Mouse (Mus musculus): ENCODE results near the gene Dna2.
"Not testable (repeated sequence)": the region's sequence is repeated elsewhere in the genome, so short reads cannot be mapped to it uniquely, and the experiment has no call there.

Gene Dna2

DNA sequence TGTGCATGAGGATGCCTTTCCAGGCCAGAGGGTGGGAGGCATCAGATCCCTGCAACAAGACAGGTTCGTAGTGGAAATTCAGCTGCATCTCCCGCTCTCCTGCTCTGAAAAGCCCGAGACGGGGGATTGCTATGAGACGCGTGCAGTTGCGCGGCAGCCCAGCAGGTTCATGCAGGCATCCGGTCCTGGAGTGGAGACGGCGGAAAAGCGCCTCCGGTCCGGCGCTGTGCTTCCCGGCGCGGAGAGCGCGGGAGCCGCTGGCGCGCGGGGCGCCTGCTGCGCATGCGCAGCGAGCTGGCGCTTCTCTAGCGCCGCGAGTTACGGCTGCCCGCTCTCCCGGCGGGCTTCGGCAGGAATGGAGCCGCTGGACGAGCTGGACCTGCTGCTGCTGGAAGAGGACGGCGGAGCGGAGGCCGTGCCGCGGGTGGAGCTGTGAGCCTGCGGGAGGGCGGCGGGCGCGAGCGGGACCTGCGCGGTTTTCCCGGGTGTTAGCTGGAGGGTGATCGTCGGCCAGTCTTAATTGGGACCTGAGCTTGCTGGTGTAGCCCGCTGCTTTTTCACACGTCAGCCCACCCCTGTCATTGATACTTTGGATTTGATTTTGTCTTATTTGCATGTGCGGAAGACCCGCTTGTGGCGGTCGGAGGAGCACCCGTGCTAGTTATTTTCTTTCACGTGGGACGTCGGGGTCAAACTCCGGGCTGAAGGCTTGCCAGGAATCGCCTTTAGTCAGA lies at the start of gene Dna2:
Gene Dna2, plus strand, starts transcription at position 289 of the 734 bp plus-strand sequence.
- DNase-seq, result peak; percentile 71

DNA sequence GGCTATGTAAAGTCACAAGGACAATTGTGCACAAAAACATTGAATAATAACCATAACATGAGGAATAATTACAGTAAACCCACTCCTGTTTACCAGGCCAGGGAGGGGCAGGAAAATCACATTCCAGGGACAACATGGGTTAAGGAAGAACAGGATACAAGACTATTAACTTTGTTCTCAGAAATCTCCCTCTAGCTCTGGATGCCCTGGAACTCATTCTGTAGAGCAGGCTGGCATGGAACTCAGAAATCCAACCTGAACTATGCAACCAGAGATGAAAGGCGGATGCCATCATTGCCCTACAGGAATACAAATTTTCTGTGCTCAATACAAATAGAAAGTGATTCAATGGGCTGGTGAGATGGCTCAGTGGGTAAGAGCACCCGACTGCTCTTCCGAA lies 49.4 kb upstream of the Dna2 start:
- no peak for DNase-seq

DNA sequence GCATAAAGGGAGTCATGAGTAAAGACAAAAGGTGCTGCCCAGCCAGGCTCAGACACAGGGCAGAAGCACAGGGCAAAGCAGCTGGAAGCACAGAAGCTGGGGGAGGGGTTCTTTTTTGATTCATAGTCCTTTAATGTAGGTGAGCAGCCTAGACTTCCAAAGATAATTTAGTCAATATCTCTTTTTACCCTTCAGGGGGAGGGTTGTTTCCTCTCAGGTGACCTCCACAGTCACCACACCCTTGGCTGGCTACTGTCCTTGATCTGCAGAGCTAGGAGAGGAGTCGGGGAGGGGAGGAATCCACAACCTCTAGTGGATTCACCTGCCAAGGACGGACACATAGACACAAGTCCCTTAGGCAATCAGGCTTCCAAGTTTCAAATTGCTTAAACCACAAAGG lies 48.8 kb upstream of the Dna2 start:
- DNase-seq, result no peak

DNA sequence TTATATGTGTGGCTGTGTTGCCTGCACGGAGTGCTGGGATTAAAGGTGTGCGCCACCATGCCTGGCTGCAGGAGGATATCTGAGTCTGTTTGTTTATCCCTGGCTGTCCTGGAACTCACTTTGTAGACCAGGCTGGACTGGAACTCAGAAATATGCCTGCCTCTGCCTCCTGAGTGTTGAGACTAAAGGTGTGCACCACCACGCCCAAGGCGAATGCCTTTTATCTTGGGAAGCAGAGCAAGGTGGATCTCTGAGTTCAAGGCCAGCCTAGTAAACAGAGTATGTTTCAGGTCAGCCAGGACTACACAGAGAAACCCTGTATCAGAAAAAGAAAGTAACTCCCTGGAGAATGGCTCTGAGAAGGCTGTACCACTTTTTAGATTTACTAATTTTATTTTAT lies 46.7 kb upstream of the Dna2 start:
- no peak for DNase-seq

GRCm38 (mm10) chr10:62901826-62902225 lies 45.0 kb upstream of the Dna2 start:
- DNase-seq, result no peak

DNA sequence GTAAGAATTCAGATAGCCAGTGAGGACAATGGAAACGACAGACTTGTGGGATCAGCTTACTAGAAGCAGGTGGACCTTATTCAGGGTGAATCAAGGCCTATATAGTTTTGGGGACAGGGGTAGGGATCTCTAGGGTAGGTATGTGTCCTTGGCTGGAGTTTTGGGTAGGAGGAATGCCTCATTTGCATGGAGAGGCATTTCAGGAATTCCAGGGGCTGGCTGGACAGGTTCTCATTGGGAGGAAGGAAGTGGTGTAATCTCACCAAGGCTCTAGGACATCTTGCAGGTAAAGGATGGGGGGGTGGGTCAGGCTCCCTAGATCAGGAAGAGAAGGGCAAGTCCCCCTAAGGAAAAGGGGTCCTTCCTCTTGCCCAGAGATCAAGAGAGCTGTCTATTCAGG lies 44.0 kb upstream of the Dna2 start:
- DNase-seq, result no peak

GRCm38 (mm10) chr10:62906336-62906735 lies 40.5 kb upstream of the Dna2 start:
- no peak for DNase-seq

GRCm38 (mm10) chr10:62908896-62909295 lies 37.9 kb upstream of the Dna2 start, which contains the start of gene Tet1:
Tet1 (minus strand) TSS chr10:62908996.
- DNase-seq, result not testable (repeated sequence)

GRCm38 (mm10) chr10:62911120-62911519 lies 35.7 kb upstream of the Dna2 start:
- DNase-seq, result no peak

DNA sequence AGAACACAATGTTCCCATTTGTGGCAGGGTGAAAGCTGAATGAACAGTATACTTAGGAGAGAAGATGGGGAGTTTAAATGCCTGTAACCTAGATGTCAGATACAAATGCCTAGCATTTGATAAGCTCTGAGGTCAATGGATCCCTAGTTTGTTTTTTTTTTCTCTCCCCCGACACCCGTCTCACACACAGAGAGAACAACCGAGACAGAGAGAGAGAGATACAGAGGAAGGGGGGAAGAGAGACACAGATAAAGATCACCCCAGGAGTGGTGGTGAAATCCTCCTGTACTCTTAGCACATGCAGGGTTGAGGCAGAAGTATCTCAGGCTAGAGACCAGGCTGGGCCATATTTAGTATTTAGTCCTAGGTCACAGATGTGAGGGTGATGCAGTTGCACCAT lies 27.8 kb upstream of the Dna2 start:
- DNase-seq, result no peak

GRCm38 (mm10) chr10:62919925-62920765 lies 26.7 kb upstream of the Dna2 start, which contains the start of gene Slc25a16:
Slc25a16 (plus strand) TSS chr10:62920633.
- peak; percentile 92 for DNase-seq

DNA sequence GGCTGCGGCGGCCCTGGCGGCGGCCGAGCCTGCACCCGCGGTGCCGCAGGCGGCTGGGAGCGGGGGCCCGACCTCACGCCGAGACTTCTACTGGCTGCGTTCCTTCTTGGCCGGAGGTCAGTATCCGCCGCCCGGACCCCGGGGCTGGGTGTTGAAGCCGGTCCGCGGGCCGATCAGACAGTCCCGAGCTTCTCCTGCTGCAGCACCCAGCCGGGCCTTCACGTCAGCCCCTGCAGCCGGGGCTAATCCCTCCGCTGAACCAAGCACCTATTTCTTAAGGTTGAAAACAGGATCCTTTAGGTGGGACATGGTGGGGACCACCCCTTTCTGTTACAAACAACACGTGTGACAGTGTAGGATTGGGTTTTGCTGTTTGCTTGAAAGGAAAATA lies 26.1 kb upstream of the Dna2 start:
- DNase-seq, result no peak

DNA sequence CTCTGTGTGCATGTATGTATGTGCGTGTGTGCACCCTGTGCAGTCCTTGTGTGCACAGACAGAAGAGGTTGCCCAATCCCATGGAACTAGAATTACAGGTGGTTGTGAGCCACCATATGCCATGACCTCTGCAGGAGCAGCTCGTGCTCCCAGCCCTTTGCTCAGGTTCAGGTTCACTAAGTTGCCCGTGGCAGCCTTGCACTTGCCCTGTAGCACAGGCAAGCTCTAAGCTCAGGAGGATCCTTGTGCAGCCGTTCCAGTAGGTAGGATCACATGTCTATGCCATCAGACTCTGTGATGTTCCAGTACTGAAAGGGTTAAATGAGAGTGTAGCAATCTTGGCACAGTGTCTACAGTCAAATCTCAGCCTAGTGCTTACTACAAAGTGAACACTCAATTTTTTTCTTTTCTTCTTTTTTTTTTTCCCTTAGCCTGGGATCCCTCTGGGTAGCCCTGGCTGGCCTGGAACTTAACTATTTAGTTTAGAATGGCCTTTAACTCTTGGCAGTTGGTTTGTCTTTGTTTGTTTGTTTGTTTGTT lies 22.7 kb upstream of the Dna2 start:
- DNase-seq, result no peak

- DNase-seq, result no peak
Observed at GRCm38 (mm10) chr10:62932381-62932780, 14.4 kb upstream of the Dna2 start.

DNA sequence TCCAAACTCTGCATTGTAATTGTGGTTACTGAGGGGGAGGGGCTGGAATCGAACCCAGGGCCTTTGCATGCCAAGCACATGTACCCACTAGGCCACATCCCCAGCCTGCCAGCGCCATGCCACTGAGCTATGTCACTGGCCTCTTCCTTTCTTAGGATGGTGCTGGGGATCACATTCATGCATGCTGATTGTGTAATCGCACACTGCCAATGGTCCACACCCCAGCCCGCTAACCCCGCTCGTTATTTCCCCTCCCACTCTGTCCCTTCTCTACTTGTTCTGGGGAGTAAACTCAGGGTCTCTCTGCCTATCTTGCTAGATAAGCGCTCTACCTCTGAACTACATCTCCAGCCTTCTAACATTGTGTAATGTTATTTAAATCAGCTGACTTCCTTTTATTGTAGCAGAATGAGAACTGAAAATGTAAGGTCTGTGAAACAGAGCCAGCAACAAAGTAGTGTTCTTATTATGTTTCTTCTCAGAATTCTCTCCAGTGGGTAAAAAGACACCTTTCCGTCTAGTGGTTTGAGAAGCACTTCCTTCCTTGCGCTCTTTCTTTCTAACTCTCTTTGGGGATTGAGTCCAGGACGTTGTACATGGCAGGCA lies 1.7 kb upstream of the Dna2 start:
- DNase-seq, result no peak

GRCm38 (mm10) chr10:62948551-62948950 lies 1.7 kb downstream of the Dna2 start:
- peak; percentile 36 for DNase-seq

DNA sequence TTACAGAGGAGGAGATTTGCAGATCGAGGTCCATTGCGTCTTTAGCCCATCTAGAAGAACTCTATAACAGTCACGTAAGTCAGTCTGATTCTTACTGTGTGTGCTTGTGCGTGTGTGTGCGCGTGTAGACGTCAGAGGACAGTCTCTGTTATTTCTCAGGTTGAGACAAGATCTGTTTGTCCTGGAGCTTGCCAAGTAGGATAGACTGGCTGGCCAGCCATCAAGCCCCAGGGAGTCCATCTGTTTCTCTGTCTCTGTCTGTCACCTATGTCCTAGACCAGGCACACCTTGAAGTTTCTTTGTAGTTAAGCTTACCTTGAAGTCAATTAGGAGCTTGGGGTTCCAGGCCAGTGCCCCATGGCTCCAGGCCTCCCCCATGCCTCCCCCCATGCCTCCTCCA lies 17.1 kb downstream of the Dna2 start:
- DNase-seq, result no peak

DNA sequence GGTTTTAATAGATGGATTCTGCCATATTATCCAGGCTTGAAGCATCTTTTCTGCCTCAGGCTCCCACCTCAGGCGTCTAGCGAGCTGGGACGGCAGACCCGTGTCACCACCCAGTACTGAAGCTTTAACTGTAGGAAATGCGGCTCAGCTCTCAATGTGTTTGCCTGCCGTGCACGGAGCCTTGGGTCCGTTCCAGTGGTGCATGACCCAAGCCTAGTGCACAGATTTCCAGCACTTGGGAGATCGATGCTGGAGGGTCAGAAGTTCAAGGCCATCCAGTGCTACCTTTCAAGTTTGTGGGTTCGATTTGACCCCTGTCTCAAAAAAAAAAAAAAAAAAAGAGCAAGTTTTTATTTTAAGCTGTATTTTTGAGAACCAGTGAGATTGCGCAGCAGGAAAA lies 19.0 kb downstream of the Dna2 start:
- DNase-seq, result no peak

GRCm38 (mm10) chr10:62966291-62966690 lies 19.5 kb downstream of the Dna2 start:
- DNase-seq, result no peak

DNA sequence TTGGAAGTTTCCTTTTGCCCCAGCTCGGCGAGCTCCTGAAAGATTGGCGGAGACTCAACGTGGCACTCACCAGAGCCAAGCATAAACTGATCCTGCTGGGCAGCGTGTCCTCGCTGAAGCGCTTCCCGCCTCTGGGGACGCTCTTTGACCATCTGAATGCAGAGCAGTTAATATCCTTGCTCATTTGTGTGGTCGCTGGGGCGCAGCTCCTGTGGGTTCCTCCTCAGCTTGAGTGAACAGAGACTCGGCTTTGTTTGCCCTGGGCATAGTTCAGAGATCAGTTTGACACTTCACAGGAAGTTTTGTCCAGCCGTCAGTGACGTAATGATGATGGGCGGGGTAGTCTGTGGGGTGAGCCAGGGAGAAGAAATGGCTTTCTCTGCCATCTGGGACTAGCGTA lies 25.0 kb downstream of the Dna2 start:
- DNase-seq, result peak; percentile 36

GRCm38 (mm10) chr10:62979667-62980038 lies 32.8 kb downstream of the Dna2 start:
- no peak for DNase-seq

- peak; percentile 88 for DNase-seq
Observed at GRCm38 (mm10) chr10:62980039-62980954, 33.5 kb downstream of the Dna2 start, which contains the start of gene Rufy2. Rufy2 (plus strand) TSS chr10:62980223.
